In genomic region chr4:62230769-62231168, GRCm38 (mm10) we compare ENCODE assay signal across 9 mouse cellular contexts. TPM values are rescaled to one million over a fixed set of nuclear protein-coding genes. Genes with fewer than 3 reads are reported as not detected.
DNase-seq lines count a peak whose midpoint lies in the region; ATAC-seq and TF ChIP-seq lines count a peak whose summit lies in the region.
"Had no signal": no experiment of that assay in that cellular context is flagged by ENCODE, and none has a peak within 500 bp of the region (broad histone marks: within the 10 kb centered on the region; RNA-seq: fewer than 3 reads in every experiment).

TSS of gene Zfp37 (minus strand) at chr4:62231047.

- no peaks in the 10 kb centered on the region for H3K27me3 ChIP-seq in cerebellum, adult 2 months (ENCODE audit: control insufficient read depth, insufficient read depth, low read length)
- H3K27me3 ChIP-seq in lung, postnatal 0 days (replicated peaks; ENCODE audit: insufficient read depth, low read length), result no peaks in the 10 kb centered on the region
- H3K27me3 ChIP-seq in hindbrain, embryonic 16.5 days (replicated peaks; ENCODE audit: control insufficient read depth, insufficient read depth, low read length), result no peaks in the 10 kb centered on the region
- H3K27me3 ChIP-seq in neural tube, embryonic 12.5 days (replicated peaks), result no peaks in the 10 kb centered on the region

- TF ChIP-seq CTCF in cerebellum, adult 2 months (IDR thresholded peaks at IDR 0.05; ENCODE audit: borderline replicate concordance, insufficient read depth, low read depth, low read length), result 0 out of 2 replicates have a peak, but pooled peaks have one; percentile 9
- TF ChIP-seq CTCF in lung, postnatal 0 days (IDR thresholded peaks at IDR 0.05), result peak; percentile 47

- H3K9me3 ChIP-seq in lung, postnatal 0 days (ENCODE audit: low read length), result no peaks in the 10 kb centered on the region
- no peaks in the 10 kb centered on the region for H3K9me3 ChIP-seq in hindbrain, embryonic 16.5 days (ENCODE audit: control insufficient read depth, low read length)
- no peaks in the 10 kb centered on the region for H3K9me3 ChIP-seq in neural tube, embryonic 12.5 days

- no peak within 1 kb of the TSS for H3K4me3 ChIP-seq in cerebellum, adult 2 months (replicated peaks; ENCODE audit: insufficient read depth, low read depth, low read length)
- no peak within 1 kb of the TSS for H3K4me3 ChIP-seq in lung, postnatal 0 days (ENCODE audit: low read depth, low read length)
- no peak within 1 kb of the TSS for H3K4me3 ChIP-seq in hindbrain, embryonic 16.5 days (ENCODE audit: low read length)
- H3K4me3 ChIP-seq in neural tube, embryonic 12.5 days, result no peak within 1 kb of the TSS
- H3K4me3 ChIP-seq: erythroblast, embryonic 14.5 days had no signal

- ATAC-seq in cerebellum, adult (ENCODE audit: insufficient number of reproducible peaks, low FRiP score, low TSS enrichment), result no peak
- no peak for ATAC-seq in lung, postnatal 0 days
- no peak for ATAC-seq in hindbrain, embryonic 16.5 days
- no peak for ATAC-seq in neural tube, embryonic 12.5 days (ENCODE audit: low FRiP score, low read depth)
- ATAC-seq in megakaryocyte, adult 5-6 weeks (ENCODE audit: poor library complexity, severe bottlenecking), result no peak

- H3K27ac ChIP-seq in cerebellum, adult 2 months (ENCODE audit: insufficient read depth, low read length), result no peak within 1 kb of the TSS
- H3K27ac ChIP-seq in lung, postnatal 0 days (ENCODE audit: low read length), result no peak within 1 kb of the TSS
- no peak within 1 kb of the TSS for H3K27ac ChIP-seq in hindbrain, embryonic 16.5 days (ENCODE audit: low read depth, low read length)
- H3K27ac ChIP-seq in neural tube, embryonic 12.5 days, result no peak within 1 kb of the TSS

- no peak for TF ChIP-seq EP300 in lung, postnatal 0 days (IDR thresholded peaks at IDR 0.05)

- no peak for TF ChIP-seq POLR2A in cerebellum, adult 2 months (IDR thresholded peaks at IDR 0.05; ENCODE audit: borderline replicate concordance, insufficient read depth, low read length)

- no peaks in the 10 kb centered on the region for H3K4me1 ChIP-seq in cerebellum, adult 2 months (ENCODE audit: control insufficient read depth, insufficient read depth, low read length)
- H3K4me1 ChIP-seq in lung, postnatal 0 days (ENCODE audit: insufficient read depth, low read depth, low read length), result no peaks in the 10 kb centered on the region
- no peaks in the 10 kb centered on the region for H3K4me1 ChIP-seq in hindbrain, embryonic 16.5 days (ENCODE audit: control insufficient read depth, insufficient read depth, low read depth, low read length)
- H3K4me1 ChIP-seq in neural tube, embryonic 12.5 days, result no peaks in the 10 kb centered on the region

- no peak within 1 kb of the TSS for H3K4me2 ChIP-seq in lung, postnatal 0 days (replicated peaks; ENCODE audit: low read depth, low read length)
- H3K4me2 ChIP-seq in hindbrain, embryonic 16.5 days (ENCODE audit: low read length), result no peak within 1 kb of the TSS
- no peak within 1 kb of the TSS for H3K4me2 ChIP-seq in neural tube, embryonic 12.5 days (replicated peaks)

- DNase-seq in cerebellum, adult 2 months, result no peak
- no peak for DNase-seq in lung, postnatal 0 days (ENCODE audit: low spot score)
- no peak for DNase-seq in lung, postnatal 10 days
- no peak for DNase-seq in cerebellum, postnatal 36 days

- WGBS in cerebellum, adult 2 months, result 60% methylated on average over 13 of the region's 13 CpGs
- WGBS in lung, postnatal 0 days, result 70% methylated on average over 13 of the region's 13 CpGs
- WGBS in hindbrain, embryonic 16.5 days, result 76% methylated on average over 13 of the region's 13 CpGs
- WGBS in neural tube, embryonic 12.5 days, result 73% methylated on average over 13 of the region's 13 CpGs

- no peak within 1 kb of the TSS for H3K9ac ChIP-seq in lung, postnatal 0 days (replicated peaks; ENCODE audit: low read depth)
- H3K9ac ChIP-seq in hindbrain, embryonic 16.5 days (ENCODE audit: low read depth, low read length), result no peak within 1 kb of the TSS
- no peak within 1 kb of the TSS for H3K9ac ChIP-seq in neural tube, embryonic 12.5 days

- H3K36me3 ChIP-seq in lung, postnatal 0 days (ENCODE audit: insufficient read depth, low read length), result no peaks in the 10 kb centered on the region
- H3K36me3 ChIP-seq in hindbrain, embryonic 16.5 days (ENCODE audit: control insufficient read depth, insufficient read depth, low read length), result no peaks in the 10 kb centered on the region
- H3K36me3 ChIP-seq in neural tube, embryonic 12.5 days, result no peaks in the 10 kb centered on the region

RNA-seq across cellular contexts. Expression of gene Zfp37, which starts in this region (rescaled TPM):
- polyA plus RNA-seq in cerebellum, adult 2 months (2012; rRNA removed), result 9.6 and 10.1 TPM in 2 replicates
- 3.4 and 3.5 TPM in 2 replicates for polyA plus RNA-seq in lung, postnatal 0 days (2015; fragmentation: Nextera tagmentation; extraction: Ambion mirVana)
- 26.5 and 31.5 TPM in 2 replicates for polyA plus RNA-seq in hindbrain, embryonic 16.5 days (2015; fragmentation: Nextera tagmentation; extraction: Ambion mirVana)
- polyA plus RNA-seq in neural tube, embryonic 12.5 days (2016; fragmentation: Nextera tagmentation; extraction: Ambion mirVana), result 21.7 and 26.3 TPM in 2 replicates
- total RNA-seq in megakaryocyte, adult 5-6 weeks (2015), result not detected in 2 replicates
- not detected in 2 replicates for total RNA-seq in megakaryocyte, adult 5-6 weeks (2017)
- polyA plus RNA-seq: erythroblast, embryonic 14.5 days had no signal
